Mouse (Mus musculus) forebrain, embryonic 12.5 days (tissue): Measurements from ENCODE around the gene 6030498E09Rik. TPM values are rescaled to one million over a fixed set of nuclear protein-coding genes. Genes with fewer than 3 reads are reported as not detected.

Source experiments
- ATAC-seq: fragments of 200-750 bp; cut with Nextera tagmentation; 2 replicates; pipeline ENCODE4 v1.8.0; 2017; ENCODE audit warnings: moderate TSS enrichment; ENCODE audit not compliant: low FRiP score
- H3K27ac ChIP-seq: fragments of 300-500 bp; sonication (generic); 2 replicates; pipeline ENCODE4 v1.5.1; 2016; ENCODE audit warnings: mild to moderate bottlenecking
- H3K27me3 ChIP-seq: fragments of 300-500 bp; sonication (generic); 2 replicates; pipeline ENCODE4 v1.6.1; 2016; ENCODE audit warnings: mild to moderate bottlenecking
- H3K36me3 ChIP-seq: fragments of 300-500 bp; sonication (generic); replicated peaks from 2 replicates; pipeline ENCODE4 v1.6.1; 2016; ENCODE audit warnings: mild to moderate bottlenecking
- H3K4me1 ChIP-seq: fragments of 300-500 bp; sonication (generic); 2 replicates; pipeline ENCODE4 v1.6.1; 2016
- H3K4me2 ChIP-seq: fragments of 300-500 bp; sonication (generic); 2 replicates; pipeline ENCODE4 v1.6.1; 2016; ENCODE audit warnings: mild to moderate bottlenecking, moderate library complexity
- H3K4me3 ChIP-seq: fragments of 300-500 bp; sonication (generic); replicated peaks from 2 replicates; pipeline ENCODE4 v1.5.1; 2016; ENCODE audit warnings: mild to moderate bottlenecking
- H3K9ac ChIP-seq: fragments of 300-500 bp; sonication (generic); 2 replicates; pipeline ENCODE4 v1.6.1; 2016; ENCODE audit warnings: mild to moderate bottlenecking
- H3K9me3 ChIP-seq: fragments of 300-500 bp; sonication (generic); 2 replicates; pipeline ENCODE4 v1.6.1; 2016
- WGBS: fragments of 180-500 bp; shearing (Covaris S2); methylation state at CpG from one replicate; pipeline ENCODE4 v1.1.7; 2016; 5-methylcytosine and 5-hydroxymethylcytosine counted together
- polyA plus RNA-seq: library from polyadenylated mRNA; unstranded; fragments of >200 nt; fragmentation: Nextera tagmentation; extraction: Ambion mirVana; gene quantifications from 2 replicates; pipeline ENCODE4 v1.2.1, GENCODE M21; 2016

6030498E09Rik gene
- polyA plus RNA-seq: 0.27 TPM in 1 of 2 replicates, not detected in the other

DNA sequence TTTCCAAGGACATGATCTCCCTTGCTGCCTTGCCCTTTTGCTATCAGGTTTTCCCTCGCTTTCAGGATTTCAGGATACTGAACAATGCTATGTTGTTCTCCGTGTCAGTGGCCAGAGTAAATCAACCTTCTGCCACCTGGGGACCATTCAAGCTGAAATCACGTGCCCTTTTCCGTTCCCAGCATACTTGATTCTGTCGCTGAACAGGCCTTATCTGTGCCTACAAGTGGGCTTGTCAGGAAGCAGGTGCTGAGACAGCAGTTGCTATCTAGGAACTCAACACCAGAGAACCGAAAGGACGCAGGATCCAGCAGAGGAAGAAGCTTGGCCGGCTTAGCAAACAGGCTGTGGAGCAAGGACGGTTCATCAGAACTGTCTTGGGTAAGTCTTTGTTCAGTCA is at the start of gene 6030498E09Rik:
Gene 6030498E09Rik, plus strand, starts transcription at position 194 of the 400 bp plus-strand sequence.
- Histone ChIP-seq H3K4me1 (no peaks in the 10 kb centered on the region), H3K27me3 (no peaks in the 10 kb centered on the region), H3K27ac (no peak within 1 kb of the TSS), H3K9me3 (no peaks in the 10 kb centered on the region), H3K4me2 (no peak within 1 kb of the TSS), H3K4me3 (no peak within 1 kb of the TSS), H3K9ac (no peak within 1 kb of the TSS), H3K36me3 (no peaks in the 10 kb centered on the region)
- WGBS: 80% methylated on average over 9 of the region's 9 CpGs
- ATAC-seq: no peak

- Histone ChIP-seq H3K4me2 (no peak overlapping the region), H3K4me1 (peaks cover 5% of the 10 kb centered on the region; the same call in 1 of the 2 replicates), H3K4me3 (no peak overlapping the region), H3K27me3 (peaks cover 5% of the 10 kb centered on the region; the same call in 1 of the 2 replicates), H3K9me3 (no peaks in the 10 kb centered on the region), H3K27ac (no peak overlapping the region), H3K36me3 (no peaks in the 10 kb centered on the region), H3K9ac (no peak overlapping the region)
- no peak for ATAC-seq
- WGBS: 25% methylated on average over 5 of the region's 5 CpGs
Observed at GRCm38 (mm10) chrX:38730081-38730480, 42.4 kb upstream of the 6030498E09Rik start.

DNA sequence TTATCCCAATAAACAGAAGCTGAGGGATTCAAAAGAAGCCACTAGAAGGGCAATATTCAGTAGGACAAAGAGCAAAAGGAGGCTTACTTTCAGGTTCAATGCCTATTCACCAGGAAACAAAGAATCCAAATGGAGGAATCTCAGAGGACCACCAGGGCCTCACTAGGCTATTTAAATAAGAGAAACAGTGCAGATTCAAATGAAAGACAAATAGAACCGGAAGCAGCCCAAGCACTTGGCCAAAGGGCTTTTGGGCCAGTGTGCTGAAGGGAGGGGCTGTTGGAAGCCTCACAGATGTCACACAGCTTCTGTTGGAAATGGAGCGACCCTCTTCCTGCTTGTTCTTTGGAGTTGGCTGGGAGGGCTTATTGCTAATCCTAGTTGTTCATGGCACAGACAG is 41.8 kb upstream of the 6030498E09Rik start:
- Histone ChIP-seq H3K9me3 (no peaks in the 10 kb centered on the region), H3K9ac (no peak overlapping the region), H3K36me3 (no peaks in the 10 kb centered on the region), H3K27me3 (peaks cover 5% of the 10 kb centered on the region; the same call in 1 of the 2 replicates), H3K4me3 (no peak overlapping the region), H3K27ac (no peak overlapping the region), H3K4me2 (no peak overlapping the region), H3K4me1 (peaks cover 5% of the 10 kb centered on the region; the same call in 1 of the 2 replicates)
- WGBS: 38% methylated on average over 2 of the region's 2 CpGs
- no peak for ATAC-seq

GRCm38 (mm10) chrX:38733683-38734082 is 38.8 kb upstream of the 6030498E09Rik start:
- Histone ChIP-seq H3K36me3 (no peaks in the 10 kb centered on the region), H3K9me3 (no peaks in the 10 kb centered on the region), H3K9ac (no peak overlapping the region), H3K4me3 (no peak overlapping the region), H3K4me2 (no peak overlapping the region), H3K27me3 (peaks cover 5% of the 10 kb centered on the region; the same call in 1 of the 2 replicates), H3K27ac (no peak overlapping the region), H3K4me1 (peaks cover 5% of the 10 kb centered on the region; the same call in 1 of the 2 replicates)
- ATAC-seq: no peak; the same call in 1 of the 2 replicates
- 76% methylated on average over 5 of the region's 5 CpGs for WGBS

DNA sequence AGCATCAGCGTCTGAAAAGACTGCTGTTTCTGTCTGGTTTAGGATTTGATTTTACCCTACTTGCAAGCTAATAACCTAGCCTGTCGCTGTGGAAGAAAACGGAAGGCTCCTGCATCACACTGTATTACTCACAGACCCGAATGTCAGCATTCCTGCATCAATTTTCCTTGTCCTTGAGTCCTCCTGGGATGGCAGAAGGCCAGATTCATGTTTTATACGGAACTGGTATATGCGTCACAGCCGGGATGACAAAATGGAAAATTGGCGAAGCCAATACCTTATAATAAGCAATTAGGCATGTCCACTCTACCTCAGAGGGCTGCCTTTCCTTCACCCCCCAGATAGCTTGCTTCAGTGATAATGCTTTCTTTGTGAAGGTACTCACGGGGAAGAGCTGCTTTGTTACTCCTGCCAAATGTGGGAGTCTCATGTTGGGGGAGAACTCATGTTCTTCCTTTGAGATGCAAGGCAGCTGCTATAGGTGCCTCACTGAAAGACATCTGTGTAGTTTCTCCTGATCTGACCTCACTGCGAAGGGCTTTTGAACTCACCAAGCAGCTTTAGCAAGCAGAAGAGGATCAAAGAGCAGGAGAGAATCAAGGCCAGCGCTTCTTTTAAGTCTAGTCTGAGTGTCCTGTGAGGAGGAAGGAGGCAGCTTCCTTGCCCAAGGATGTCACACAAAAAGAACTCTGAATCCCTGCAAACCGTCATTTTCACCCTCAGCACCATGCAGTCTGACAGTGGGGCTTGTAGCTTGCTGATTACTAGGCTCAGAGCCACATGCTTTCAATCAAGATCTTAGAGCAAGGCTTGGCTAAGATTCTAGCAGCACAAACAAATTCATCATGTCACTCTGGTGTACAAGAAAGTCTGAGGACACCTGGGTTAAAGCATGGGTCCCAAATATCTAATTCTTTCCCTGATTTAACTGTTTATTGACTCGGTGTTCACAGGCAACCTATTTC is 37.3 kb upstream of the 6030498E09Rik start:
- 60% methylated on average over 13 of the region's 13 CpGs for WGBS
- no peak overlapping the region for H3K9ac ChIP-seq
- ATAC-seq: no peak
- H3K9me3 ChIP-seq: no peaks in the 10 kb centered on the region
- H3K27ac ChIP-seq: no peak overlapping the region
- peaks cover 2% of the 10 kb centered on the region; the same call in 1 of the 2 replicates for H3K4me1 ChIP-seq
- H3K36me3 ChIP-seq: no peaks in the 10 kb centered on the region
- H3K4me2 ChIP-seq: no peak overlapping the region
- peaks cover 5% of the 10 kb centered on the region; the same call in 1 of the 2 replicates for H3K27me3 ChIP-seq
- H3K4me3 ChIP-seq: no peak overlapping the region

DNA sequence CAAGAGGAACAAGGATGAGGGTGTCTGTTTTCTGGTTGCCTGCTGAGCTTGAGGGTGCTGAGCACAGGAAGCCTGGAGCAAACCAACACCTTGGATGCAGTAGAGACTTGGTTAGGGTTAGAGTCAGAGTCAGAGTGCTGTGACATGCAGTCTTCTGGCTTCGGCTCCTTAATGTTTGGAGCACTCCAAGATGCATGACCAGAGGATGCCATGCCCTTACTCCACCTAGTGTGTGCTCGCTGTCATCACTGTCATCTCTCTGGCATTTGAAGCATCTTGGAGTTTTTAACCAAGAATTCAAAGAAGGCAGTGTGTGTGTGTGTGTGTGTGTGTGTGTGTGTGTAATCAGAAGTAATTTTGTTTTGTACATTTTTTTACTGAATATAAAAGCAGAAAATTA is 1.0 kb upstream of the 6030498E09Rik start:
- WGBS: 69% methylated on average over 2 of the region's 2 CpGs
- Histone ChIP-seq H3K27me3 (no peaks in the 10 kb centered on the region), H3K4me1 (no peaks in the 10 kb centered on the region), H3K27ac (no peak overlapping the region), H3K9ac (no peak overlapping the region), H3K4me2 (no peak overlapping the region), H3K4me3 (no peak overlapping the region), H3K9me3 (no peaks in the 10 kb centered on the region), H3K36me3 (no peaks in the 10 kb centered on the region)
- no peak for ATAC-seq

GRCm38 (mm10) chrX:38771886-38772285 is 585 bp upstream of the 6030498E09Rik start:
- H3K36me3 ChIP-seq: no peaks in the 10 kb centered on the region
- ATAC-seq: peak; percentile 75
- WGBS: 47% methylated on average over 3 of the region's 3 CpGs

DNA sequence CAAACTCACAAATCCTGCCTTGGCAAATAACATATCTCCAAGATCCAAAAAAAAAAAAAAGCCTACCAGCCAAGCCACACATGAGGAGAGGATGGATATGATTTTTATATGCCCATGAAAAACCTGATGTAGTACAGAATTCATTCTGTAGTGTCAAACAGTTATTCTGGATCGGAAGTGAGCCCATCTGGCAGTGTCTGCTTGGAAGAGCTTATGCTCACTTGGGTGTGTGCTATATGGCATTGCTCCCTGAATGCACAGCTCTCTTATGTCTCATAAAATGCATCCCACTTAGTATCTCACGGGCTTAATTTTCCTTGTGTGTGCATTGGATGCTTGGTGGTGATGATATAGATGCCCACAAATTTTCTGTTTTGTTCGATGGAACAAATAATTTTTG is 21.9 kb downstream of the 6030498E09Rik start:
- Histone ChIP-seq H3K36me3 (no peaks in the 10 kb centered on the region), H3K4me1 (no peaks in the 10 kb centered on the region), H3K4me2 (no peak overlapping the region), H3K27me3 (no peaks in the 10 kb centered on the region), H3K4me3 (no peak overlapping the region), H3K9me3 (no peaks in the 10 kb centered on the region), H3K9ac (no peak overlapping the region), H3K27ac (no peak overlapping the region)
- 72% methylated on average over 3 of the region's 3 CpGs for WGBS
- ATAC-seq: no peak

More at GRCm38 (mm10) chrX:38771886-38772285, 585 bp upstream of the 6030498E09Rik start:
- no peaks in the 10 kb centered on the region for H3K9me3 ChIP-seq
- no peak overlapping the region for H3K27ac ChIP-seq
- H3K9ac ChIP-seq: no peak overlapping the region
- H3K4me1 ChIP-seq: no peaks in the 10 kb centered on the region
- H3K4me3 ChIP-seq: no peak overlapping the region
- no peak overlapping the region for H3K4me2 ChIP-seq
- H3K27me3 ChIP-seq: no peaks in the 10 kb centered on the region

- Histone ChIP-seq H3K4me1 (no peaks in the 10 kb centered on the region), H3K9me3 (no peaks in the 10 kb centered on the region), H3K4me3 (no peak overlapping the region), H3K27ac (no peak overlapping the region), H3K4me2 (no peak overlapping the region), H3K9ac (no peak overlapping the region), H3K27me3 (no peaks in the 10 kb centered on the region), H3K36me3 (no peaks in the 10 kb centered on the region)
- no peak for ATAC-seq
- 59% methylated on average over 3 of the region's 3 CpGs for WGBS
Observed at GRCm38 (mm10) chrX:38813934-38814333, 41.5 kb downstream of the 6030498E09Rik start.

GRCm38 (mm10) chrX:38816841-38817240 is 44.4 kb downstream of the 6030498E09Rik start:
- no peak for ATAC-seq
- WGBS: 76% methylated on average over 3 of the region's 3 CpGs
- H3K4me1 ChIP-seq: no peaks in the 10 kb centered on the region

DNA sequence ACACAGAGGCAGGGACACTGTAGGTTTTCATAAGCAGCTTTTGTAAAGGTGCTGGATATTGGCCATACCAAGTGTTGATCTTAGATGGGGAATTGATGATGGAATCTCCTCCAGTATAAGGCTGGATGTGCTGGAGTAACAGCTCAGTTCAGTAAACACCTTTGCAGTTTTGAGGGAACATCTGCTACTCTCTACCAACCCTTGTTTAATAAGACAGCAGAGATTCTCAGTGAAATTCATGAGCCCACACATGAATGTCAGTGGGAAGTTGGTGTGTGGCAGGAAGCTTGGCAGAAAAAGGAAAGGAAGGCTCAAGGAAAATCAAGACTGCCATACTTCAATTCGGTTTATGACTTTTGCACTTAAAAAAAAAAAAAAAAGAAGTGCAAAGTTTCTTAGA is 186.1 kb downstream of the 6030498E09Rik start:
- Histone ChIP-seq H3K4me2 (no peak overlapping the region), H3K36me3 (no peaks in the 10 kb centered on the region), H3K27me3 (no peaks in the 10 kb centered on the region), H3K9me3 (no peaks in the 10 kb centered on the region), H3K27ac (no peak overlapping the region), H3K4me3 (no peak overlapping the region), H3K9ac (no peak overlapping the region), H3K4me1 (no peaks in the 10 kb centered on the region)
- 64% methylated on average over 1 of the region's 1 CpGs for WGBS
- no peak for ATAC-seq

More at GRCm38 (mm10) chrX:38816841-38817240, 44.4 kb downstream of the 6030498E09Rik start:
- H3K9ac ChIP-seq: no peak overlapping the region
- no peaks in the 10 kb centered on the region for H3K27me3 ChIP-seq
- no peak overlapping the region for H3K27ac ChIP-seq
- no peaks in the 10 kb centered on the region for H3K9me3 ChIP-seq
- no peak overlapping the region for H3K4me2 ChIP-seq
- no peaks in the 10 kb centered on the region for H3K36me3 ChIP-seq
- no peak overlapping the region for H3K4me3 ChIP-seq

DNA sequence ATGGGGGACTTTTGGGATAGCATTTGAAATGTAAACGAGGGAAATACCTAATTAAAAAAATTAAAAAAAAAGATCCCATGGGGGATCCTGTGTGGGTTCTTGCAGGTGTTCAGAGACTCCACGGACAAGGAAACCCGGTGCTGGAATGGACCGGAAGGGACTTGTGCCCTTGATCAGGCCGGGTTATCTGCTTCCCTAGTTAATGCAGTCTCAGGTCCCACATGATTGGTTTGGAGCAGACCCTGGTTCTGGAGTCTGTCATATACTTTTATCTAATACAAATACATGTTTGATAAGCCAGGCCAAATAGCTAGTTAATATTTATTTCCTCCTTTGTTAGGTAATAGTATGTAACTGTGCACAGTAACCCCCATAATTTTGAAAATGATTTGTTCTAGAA is 223.8 kb downstream of the 6030498E09Rik start:
- 87% methylated on average over 5 of the region's 5 CpGs for WGBS
- Histone ChIP-seq H3K9me3 (no peaks in the 10 kb centered on the region), H3K4me2 (no peak overlapping the region), H3K27ac (no peak overlapping the region), H3K36me3 (no peaks in the 10 kb centered on the region), H3K4me1 (no peaks in the 10 kb centered on the region), H3K4me3 (no peak overlapping the region), H3K9ac (no peak overlapping the region), H3K27me3 (no peaks in the 10 kb centered on the region)
- no peak for ATAC-seq
